Mouse (Mus musculus) kidney, embryonic 15.5 days (tissue): ENCODE results near the gene Prkcz. TPM values are rescaled to one million over a fixed set of nuclear protein-coding genes. Genes with fewer than 3 reads are reported as not detected.

Experiments used
- ATAC-seq: fragments of 200-750 bp; cut with Nextera tagmentation; replicated peaks from 2 replicates; pipeline ENCODE4 v1.8.0; 2017; ENCODE audit warnings: moderate TSS enrichment; ENCODE audit not compliant: low FRiP score
- H3K27ac ChIP-seq: fragments of 300-500 bp; sonication (generic); 2 replicates; pipeline ENCODE4 v1.5.1; 2015; ENCODE audit warnings: mild to moderate bottlenecking, inconsistent platforms
- H3K27me3 ChIP-seq: fragments of 300-500 bp; sonication (generic); 2 replicates; pipeline ENCODE4 v1.6.1; 2015; ENCODE audit warnings: inconsistent platforms
- H3K36me3 ChIP-seq: fragments of 300-500 bp; sonication (generic); 2 replicates; pipeline ENCODE4 v1.6.1; 2015; ENCODE audit warnings: inconsistent platforms
- H3K4me1 ChIP-seq: fragments of 300-500 bp; sonication (generic); 2 replicates; pipeline ENCODE4 v1.6.1; 2015; ENCODE audit warnings: inconsistent platforms
- H3K4me2 ChIP-seq: fragments of 300-500 bp; sonication (generic); 2 replicates; pipeline ENCODE4 v1.6.1; 2015; ENCODE audit warnings: moderate library complexity, mild to moderate bottlenecking, inconsistent platforms
- H3K4me3 ChIP-seq: fragments of 300-500 bp; sonication (generic); replicated peaks from 2 replicates; pipeline ENCODE4 v1.5.1; 2015; ENCODE audit warnings: mild to moderate bottlenecking, inconsistent platforms
- H3K9ac ChIP-seq: fragments of 300-500 bp; sonication (generic); 2 replicates; pipeline ENCODE4 v1.6.1; 2015; ENCODE audit warnings: mild to moderate bottlenecking, inconsistent platforms
- H3K9me3 ChIP-seq: fragments of 300-500 bp; sonication (generic); replicated peaks from 2 replicates; pipeline ENCODE4 v1.6.1; 2016; ENCODE audit warnings: inconsistent platforms
- WGBS: fragments of 180-500 bp; shearing (Covaris S2); methylation state at CpG from one replicate; pipeline ENCODE4 v1.1.7; 2015; ENCODE audit warnings: mixed read lengths; 5-methylcytosine and 5-hydroxymethylcytosine counted together
- polyA plus RNA-seq: library from polyadenylated mRNA; unstranded; fragments of >200 nt; fragmentation: Nextera tagmentation; extraction: Ambion mirVana; gene quantifications from 2 replicates; pipeline ENCODE4 v1.2.1, GENCODE M21; 2015

Gene Prkcz
- polyA plus RNA-seq, 1 experiment from 2014 or later = 16.6 TPM

DNA sequence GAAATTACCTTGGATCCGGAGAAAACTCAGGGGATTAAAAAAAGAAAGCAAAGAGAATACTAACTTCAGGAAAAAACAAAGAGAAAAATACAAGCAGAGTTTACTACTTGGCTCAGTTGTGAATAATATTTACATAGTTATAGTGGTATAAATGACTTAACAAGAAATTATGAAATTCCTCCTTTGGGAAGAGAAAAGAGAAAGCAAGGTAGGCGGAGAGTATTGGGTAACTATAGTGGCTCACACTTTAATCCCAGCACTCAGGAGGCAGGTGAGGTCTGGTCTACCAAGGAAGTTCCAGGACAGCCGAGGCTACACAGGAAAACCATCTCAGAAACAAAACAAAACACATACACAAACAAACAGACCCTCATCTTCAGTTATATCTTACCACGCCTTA is 133.2 kb downstream of the Prkcz start:
- Histone ChIP-seq H3K27me3 (no peaks in the 10 kb centered on the region), H3K4me3 (no peak overlapping the region), H3K36me3 (no peaks in the 10 kb centered on the region), H3K9me3 (no peaks in the 10 kb centered on the region), H3K4me2 (no peak overlapping the region), H3K4me1 (peaks cover 23% of the 10 kb centered on the region), H3K27ac (no peak overlapping the region), H3K9ac (no peak overlapping the region)
- 86% methylated on average over 4 of the region's 4 CpGs for WGBS
- ATAC-seq = no peak

DNA sequence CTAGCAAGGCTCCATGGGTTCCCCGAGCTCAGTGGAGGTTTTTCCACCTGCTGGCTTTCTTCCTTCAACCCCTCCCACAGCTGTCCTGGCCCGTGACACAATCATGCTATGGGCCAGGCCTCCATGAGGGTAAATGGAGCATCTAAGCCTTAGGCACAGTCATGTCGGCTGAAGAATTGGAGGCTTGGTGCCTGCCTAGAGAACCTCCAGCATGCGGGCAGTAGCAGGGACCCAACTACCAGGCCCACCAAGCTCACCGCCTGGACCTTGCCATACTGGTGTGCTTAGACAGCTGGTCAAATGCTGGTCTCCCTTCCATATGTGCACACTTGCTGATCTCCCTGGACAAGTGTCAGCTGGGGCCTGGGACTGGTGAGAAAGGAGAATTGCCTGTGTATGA is 135.2 kb downstream of the Prkcz start:
- ATAC-seq = no peak
- H3K36me3 ChIP-seq = no peaks in the 10 kb centered on the region
- no peak overlapping the region for H3K27ac ChIP-seq
- H3K27me3 ChIP-seq = no peaks in the 10 kb centered on the region
- H3K9me3 ChIP-seq = no peaks in the 10 kb centered on the region
- WGBS = 83% methylated on average over 5 of the region's 5 CpGs
- H3K4me3 ChIP-seq = no peak overlapping the region
- H3K9ac ChIP-seq = no peak overlapping the region
- H3K4me1 ChIP-seq = peaks cover 20% of the 10 kb centered on the region
- no peak overlapping the region for H3K4me2 ChIP-seq

DNA sequence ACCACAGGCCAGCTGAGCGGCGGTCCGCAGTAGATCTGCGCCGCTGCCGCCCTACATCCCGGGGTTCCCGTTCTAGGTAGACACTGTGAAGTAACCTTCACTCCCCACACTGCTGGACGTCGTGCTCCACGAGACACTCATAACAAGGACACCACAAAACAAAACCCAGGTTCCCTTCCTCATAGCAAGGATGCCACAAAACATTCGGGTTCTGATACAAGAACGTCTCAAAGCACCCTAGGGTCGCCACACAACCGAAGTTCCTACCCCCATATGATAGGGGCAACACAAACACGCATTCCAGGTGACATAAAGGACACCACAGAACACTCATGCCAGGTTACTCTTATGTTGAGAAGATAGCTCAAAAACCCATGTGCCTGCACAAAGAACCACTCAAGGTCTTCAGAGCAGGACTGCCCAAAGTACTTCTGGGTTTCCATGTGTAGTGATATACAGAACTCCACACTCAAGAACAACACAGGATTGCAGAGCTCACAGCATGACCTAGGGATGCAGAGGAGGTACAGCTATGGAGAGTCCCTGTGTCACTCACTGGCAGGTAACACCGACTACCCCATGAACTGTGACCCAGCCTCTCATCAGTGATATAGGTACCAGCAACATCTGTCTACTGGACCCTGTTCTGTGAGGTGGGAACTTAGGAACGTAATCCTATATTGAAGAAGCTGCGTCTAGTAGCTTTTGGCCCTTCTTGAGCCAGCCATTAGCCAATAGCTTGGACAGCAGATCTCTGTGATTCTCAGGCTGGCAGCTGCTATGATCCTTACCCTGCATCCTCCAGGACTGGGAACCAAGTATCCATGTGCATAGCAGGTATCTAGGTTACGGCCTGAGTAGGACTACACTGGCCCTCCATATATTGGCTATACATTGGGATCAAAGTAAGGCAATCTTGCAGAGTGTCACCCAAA is 137.3 kb downstream of the Prkcz start:
- no peaks in the 10 kb centered on the region for H3K9me3 ChIP-seq
- H3K4me2 ChIP-seq = peak overlapping the region; percentile 87
- H3K36me3 ChIP-seq = no peaks in the 10 kb centered on the region
- H3K27ac ChIP-seq = peak overlapping the region; percentile 98
- ATAC-seq = no peak
- WGBS = 33% methylated on average over 20 of the region's 20 CpGs
- no peaks in the 10 kb centered on the region for H3K27me3 ChIP-seq
- peaks cover 39% of the 10 kb centered on the region for H3K4me1 ChIP-seq
- peak overlapping the region; percentile 81 for H3K9ac ChIP-seq
- peak overlapping the region; percentile 83 for H3K4me3 ChIP-seq

DNA sequence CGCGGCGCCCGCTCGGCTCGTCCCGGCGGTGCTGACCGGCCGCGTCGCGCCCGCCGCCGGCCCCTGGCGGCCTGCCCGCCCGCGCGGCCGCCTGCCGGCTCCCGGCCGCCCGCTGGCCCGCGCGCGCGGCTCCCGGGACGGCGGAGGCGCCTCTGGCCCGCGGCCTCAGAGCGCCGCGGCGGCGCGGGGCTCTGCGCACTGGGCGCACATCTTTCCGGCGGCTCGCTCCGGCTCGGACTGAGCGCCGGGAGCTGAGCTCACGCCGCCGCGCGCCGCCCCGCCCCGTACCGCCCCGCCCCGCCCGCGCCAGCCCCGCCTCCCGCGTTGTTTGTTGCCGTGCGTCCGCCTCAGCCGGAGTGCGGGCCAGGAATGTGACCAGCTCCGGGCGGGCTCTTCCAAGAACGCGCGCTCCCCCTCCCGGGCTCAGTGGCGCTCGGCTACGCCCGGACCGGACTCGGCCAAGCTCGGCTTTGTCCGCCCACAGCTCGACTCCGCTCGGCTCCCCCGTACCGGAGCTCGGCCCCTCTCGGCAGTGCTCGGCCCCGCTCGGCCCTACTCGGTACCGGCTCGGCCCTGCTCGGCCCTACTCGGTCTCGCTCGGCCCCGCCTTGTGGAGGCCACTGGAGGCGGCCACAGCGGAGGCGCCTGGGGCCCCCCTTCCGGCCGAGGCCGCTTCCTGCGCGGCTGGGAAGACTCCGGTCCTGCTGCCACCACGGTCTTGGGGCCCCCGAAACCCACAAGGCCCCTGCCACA is 138.1 kb downstream of the Prkcz start:
- H3K27ac ChIP-seq = peak overlapping the region; percentile 98
- H3K4me2 ChIP-seq = peak overlapping the region; percentile 94
- H3K4me1 ChIP-seq = peaks cover 47% of the 10 kb centered on the region
- under 1% methylated on average over 62 of the region's 116 CpGs for WGBS
- ATAC-seq = peak; percentile 99
- peak overlapping the region; percentile 94 for H3K9ac ChIP-seq
- H3K36me3 ChIP-seq = no peaks in the 10 kb centered on the region
- no peaks in the 10 kb centered on the region for H3K27me3 ChIP-seq
- no peaks in the 10 kb centered on the region for H3K9me3 ChIP-seq
- H3K4me3 ChIP-seq = peak overlapping the region; percentile 83

DNA sequence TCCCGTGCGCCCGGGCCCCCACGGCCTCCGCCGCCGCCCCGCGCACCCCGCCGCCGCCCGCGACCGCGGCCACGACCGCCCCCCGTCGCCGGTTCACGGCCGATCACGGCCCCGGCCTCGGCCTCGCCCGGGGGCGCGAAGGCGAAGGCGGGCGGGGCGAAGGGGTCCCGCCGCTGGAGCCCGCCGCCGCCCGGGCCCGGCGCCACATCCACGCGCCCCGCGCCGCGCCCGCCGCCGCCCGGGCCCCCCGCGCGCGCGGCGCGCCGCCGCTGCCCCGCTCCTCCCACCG is 138.7 kb downstream of the Prkcz start, which contains the start of gene Ski:
Gene Ski (minus strand): TSS at position 41 of the 289 bp plus-strand sequence.
- Histone ChIP-seq H3K4me3 (peak within 1 kb of the TSS; percentile 83), H3K27me3 (no peaks in the 10 kb centered on the region), H3K27ac (peak within 1 kb of the TSS; percentile 98), H3K36me3 (no peaks in the 10 kb centered on the region), H3K4me2 (peak within 1 kb of the TSS; percentile 94), H3K9ac (peak within 1 kb of the TSS; percentile 94), H3K9me3 (no peaks in the 10 kb centered on the region), H3K4me1 (peaks cover 53% of the 10 kb centered on the region)
- no peak for ATAC-seq
- WGBS = 6% methylated on average over 9 of the region's 63 CpGs

DNA sequence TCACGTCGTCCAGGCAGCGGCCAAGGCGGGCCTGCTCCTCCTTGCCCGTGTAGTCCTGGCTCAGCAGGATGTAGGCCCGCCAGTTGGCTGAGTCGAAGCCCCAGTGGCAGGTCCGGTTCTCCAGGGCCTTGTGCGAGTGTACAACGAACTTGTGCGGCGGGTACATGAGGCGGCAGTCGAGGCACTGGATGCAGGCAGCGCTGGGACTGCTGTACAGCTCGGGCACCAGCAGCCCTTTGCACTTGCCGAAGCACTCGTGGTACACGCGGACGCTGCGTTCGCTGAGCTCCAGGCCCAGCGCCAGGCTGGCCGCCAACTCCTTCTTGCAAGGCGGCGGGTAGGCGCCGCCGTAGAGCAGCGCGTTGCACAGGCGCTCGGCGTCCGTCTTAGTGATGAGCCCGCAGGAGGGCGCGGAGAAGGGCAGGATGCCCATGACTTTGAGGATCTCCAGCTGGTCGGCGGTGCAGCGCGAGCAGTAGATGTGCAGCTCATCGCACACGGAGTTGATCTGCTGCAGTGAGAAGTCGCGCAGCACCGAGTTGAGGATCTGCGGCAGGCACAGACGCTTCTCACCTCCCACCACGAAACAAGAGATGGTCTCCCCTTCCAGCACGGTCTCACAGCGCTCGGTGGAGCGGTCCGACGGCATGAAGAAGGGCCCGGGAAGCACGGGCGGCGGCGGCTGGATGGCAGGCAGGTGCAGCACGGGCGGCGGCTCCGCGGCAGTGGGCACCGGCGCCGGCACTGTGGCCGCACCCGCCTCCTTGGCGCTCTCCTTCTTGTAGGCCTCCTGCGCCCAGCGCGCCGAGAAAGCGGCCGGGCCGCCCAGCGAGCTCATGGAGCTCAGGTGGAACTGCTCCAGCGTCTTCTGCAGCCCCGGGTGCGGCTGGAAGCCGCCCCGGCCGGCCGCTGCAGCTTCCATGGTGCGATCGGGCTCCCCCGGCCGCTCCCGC is 139.3 kb downstream of the Prkcz start:
- H3K9me3 ChIP-seq = no peaks in the 10 kb centered on the region
- H3K4me1 ChIP-seq = peaks cover 59% of the 10 kb centered on the region
- H3K4me2 ChIP-seq = peak overlapping the region; percentile 94
- H3K4me3 ChIP-seq = peak overlapping the region; percentile 83
- H3K27ac ChIP-seq = peak overlapping the region; percentile 76
- peak overlapping the region; percentile 94 for H3K9ac ChIP-seq
- no peaks in the 10 kb centered on the region for H3K27me3 ChIP-seq
- under 1% methylated on average over 88 of the region's 93 CpGs for WGBS
- ATAC-seq = no peak
- H3K36me3 ChIP-seq = no peaks in the 10 kb centered on the region

DNA sequence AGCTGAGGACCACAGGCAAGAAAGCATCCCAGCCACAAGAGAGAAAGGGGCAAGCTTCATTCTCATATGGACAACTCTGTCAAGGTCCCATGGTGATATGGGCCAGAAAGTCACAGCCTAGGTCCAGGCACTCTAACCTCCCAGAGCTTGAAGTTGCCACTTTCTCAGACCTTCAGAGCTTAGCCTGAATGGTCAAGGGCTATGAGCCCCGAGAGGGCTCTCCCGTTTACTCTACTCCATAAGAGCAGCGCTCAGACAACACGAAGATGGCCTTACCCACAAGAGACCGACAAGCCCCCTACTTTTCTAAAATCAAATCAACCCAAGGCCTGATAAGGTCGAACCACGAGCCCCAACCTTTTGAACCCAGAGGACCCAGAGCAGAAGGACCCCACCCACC is 140.1 kb downstream of the Prkcz start:
- peaks cover 67% of the 10 kb centered on the region for H3K4me1 ChIP-seq

DNA sequence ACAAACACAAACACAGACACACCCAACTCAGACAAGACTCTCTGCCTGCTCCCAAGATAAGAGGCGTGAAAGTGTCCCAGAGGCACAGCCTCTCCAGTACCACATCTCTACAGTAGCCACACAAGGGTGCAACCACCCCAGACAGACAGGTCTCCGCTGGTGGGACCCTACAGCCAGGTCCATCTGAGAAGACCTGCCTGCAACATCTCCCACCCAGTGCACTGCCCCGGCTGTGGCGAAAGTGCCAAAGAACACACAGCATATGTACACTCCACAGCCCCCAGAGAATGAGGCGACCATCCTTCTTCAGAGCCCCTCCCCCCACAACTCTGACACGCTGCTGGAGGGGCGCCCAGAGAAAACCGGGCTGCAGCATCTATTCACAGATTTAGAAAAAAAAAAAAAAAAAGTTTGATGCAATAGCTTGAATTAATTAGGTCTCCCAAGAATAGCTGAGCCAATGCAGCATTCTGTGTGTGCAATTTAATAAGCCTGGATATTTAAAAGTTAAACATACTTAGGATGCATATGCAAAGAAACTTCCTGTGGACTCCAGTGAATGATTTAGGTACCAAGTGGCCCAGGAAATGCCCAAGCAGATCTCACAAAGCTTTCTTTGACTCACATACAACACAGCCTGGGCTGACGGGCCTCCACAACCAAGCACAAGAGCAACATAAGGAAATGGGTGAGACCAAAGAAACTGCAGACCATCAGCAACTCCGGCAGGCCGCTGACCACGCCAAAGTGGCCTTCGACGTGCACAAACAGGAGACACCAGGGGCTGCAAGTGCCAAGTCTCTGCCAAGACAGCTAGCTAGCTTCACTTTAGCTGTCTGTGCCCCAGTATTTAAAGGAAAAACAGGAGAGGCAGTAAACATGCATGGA is 140.7 kb downstream of the Prkcz start:
- no peaks in the 10 kb centered on the region for H3K36me3 ChIP-seq
- peak overlapping the region; percentile 42 for H3K27ac ChIP-seq
- WGBS = 5% methylated on average over 14 of the region's 14 CpGs
- peaks cover 73% of the 10 kb centered on the region for H3K4me1 ChIP-seq
- ATAC-seq = no peak
- peak overlapping the region; percentile 94 for H3K4me2 ChIP-seq
- H3K4me3 ChIP-seq = peak overlapping the region; percentile 83
- peak overlapping the region; percentile 94 for H3K9ac ChIP-seq
- no peaks in the 10 kb centered on the region for H3K9me3 ChIP-seq
- no peaks in the 10 kb centered on the region for H3K27me3 ChIP-seq

More for the DNA sequence above, 140.1 kb downstream of the Prkcz start:
- Histone ChIP-seq H3K4me3 (peak overlapping the region; percentile 83), H3K27me3 (no peaks in the 10 kb centered on the region), H3K27ac (peak overlapping the region; percentile 76), H3K36me3 (no peaks in the 10 kb centered on the region), H3K4me2 (peak overlapping the region; percentile 94), H3K9me3 (no peaks in the 10 kb centered on the region), H3K9ac (peak overlapping the region; percentile 94)
- ATAC-seq = no peak
- 3% methylated on average over 7 of the region's 7 CpGs for WGBS

DNA sequence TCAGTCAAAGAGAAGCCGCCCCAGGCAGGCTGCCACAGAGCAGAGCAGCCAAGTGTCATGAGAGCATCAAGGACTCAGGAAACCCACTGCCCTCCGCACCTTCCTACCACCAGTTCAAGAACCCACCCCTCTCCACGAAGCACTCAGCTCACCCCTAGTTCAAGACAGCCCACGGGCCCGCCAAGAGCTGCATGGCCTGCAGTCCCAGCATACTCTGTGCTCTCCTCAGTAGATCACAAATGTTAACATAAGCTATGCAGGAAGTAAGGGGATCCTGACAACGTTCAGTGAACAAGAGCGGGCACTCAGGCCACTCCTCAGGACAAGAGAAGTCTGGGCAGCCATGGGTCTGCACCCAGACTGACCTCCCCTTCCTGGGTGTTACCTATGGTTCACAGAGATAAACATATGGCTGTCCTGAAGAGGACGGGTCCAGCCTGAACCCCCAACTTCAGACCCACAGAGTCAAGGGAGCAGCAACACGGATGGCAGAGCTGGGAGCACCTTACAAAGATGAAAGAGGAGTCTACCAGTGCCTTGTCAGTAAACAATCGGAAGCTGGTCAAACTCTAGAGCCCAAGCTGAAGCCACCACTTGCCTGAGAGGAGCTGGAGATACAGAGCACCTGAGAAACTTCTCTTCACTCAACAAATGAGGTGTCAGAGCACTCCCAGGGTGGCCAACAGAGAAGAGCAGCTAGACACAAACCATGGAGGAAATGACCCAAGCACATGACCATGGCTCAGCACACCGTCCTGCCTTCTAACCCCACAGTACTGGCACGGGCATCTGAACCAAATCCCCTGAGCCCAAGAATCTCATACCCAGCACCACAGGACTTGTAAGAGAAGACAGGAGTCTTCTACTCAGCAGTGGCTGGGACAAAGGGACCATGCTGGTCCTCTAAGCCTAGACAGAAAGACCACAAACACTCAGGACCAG is 141.6 kb downstream of the Prkcz start:
- H3K27ac ChIP-seq = peak overlapping the region; percentile 15; the same call in 1 of the 2 replicates
- H3K9ac ChIP-seq = peak overlapping the region; percentile 94
- no peaks in the 10 kb centered on the region for H3K36me3 ChIP-seq
- H3K27me3 ChIP-seq = no peaks in the 10 kb centered on the region
- H3K9me3 ChIP-seq = no peaks in the 10 kb centered on the region
- peak overlapping the region; percentile 83 for H3K4me3 ChIP-seq
- peak overlapping the region; percentile 94 for H3K4me2 ChIP-seq
- WGBS = 29% methylated on average over 12 of the region's 12 CpGs
- peaks cover 82% of the 10 kb centered on the region for H3K4me1 ChIP-seq
- no peak for ATAC-seq

DNA sequence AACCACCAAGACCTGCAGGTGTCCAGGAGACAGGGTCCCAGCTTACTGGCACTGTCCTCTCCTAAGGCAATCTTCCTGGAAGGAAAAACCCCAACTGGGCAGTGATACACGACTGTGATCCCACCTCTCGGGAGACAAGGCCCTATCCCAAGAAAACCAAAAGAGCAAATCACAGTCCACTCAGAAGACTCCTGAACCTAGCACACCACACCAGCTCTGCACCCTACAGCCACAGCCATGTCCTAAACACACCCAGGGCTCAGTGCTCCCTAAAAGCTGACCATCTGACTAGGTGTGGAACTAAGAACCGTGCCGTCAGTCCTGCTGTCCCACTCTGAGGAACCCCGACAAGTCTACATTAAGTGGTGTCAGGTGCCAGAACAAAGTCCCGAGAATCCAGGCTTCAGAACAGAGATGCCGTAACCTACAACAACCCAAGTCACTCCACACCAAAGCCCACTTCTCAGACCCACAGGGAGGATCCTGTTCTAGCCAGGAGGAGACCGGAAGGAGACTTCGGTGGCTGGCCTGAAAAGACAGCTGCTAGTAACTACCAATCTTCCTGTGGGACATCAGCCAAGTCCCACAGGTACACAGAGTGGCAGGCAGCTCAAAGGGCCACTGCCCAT is 142.9 kb downstream of the Prkcz start:
- Histone ChIP-seq H3K27ac (no peak overlapping the region), H3K4me3 (peak overlapping the region; percentile 83), H3K36me3 (no peaks in the 10 kb centered on the region), H3K27me3 (no peaks in the 10 kb centered on the region), H3K4me2 (peak overlapping the region; percentile 94), H3K4me1 (peaks cover 86% of the 10 kb centered on the region), H3K9me3 (no peaks in the 10 kb centered on the region), H3K9ac (peak overlapping the region; percentile 7; the same call in 1 of the 2 replicates)
- ATAC-seq = no peak
- 63% methylated on average over 9 of the region's 9 CpGs for WGBS
